16 mouse cellular contexts compared by ENCODE assay signal in the genomic region with DNA sequence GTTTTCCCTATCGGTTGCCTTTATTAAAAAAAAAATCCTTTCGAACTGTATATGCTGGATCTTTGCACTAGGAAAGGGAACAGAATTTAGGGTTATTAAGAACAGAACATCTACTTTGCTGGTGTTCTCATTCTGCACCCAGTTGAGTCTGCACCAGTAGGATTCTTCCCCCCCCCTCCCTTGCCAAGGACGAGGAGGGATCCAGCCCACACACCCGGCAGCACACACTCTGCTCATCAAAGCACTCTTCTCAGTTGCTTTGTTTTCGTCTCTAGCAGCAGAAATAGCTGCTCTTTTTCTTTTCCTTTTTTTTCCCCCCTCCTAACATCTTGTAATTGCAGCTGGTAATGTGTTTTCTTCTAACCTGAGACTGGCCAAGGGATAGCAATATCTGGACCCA.
DNase-seq lines count a peak whose midpoint lies in the region; ATAC-seq lines count a peak whose summit lies in the region.
"Had no signal": no experiment of that assay in that cellular context is flagged by ENCODE, and none has a peak within 500 bp of the region (broad histone marks: within the 10 kb centered on the region; RNA-seq: fewer than 3 reads in every experiment).

No protein-coding gene starts in this region.

- H3K4me1 ChIP-seq in forebrain, embryonic 14.5 days (ENCODE audit: control insufficient read depth, insufficient read depth, low read length): peaks cover 3% of the 10 kb centered on the region
- peaks cover 21% of the 10 kb centered on the region for H3K4me1 ChIP-seq in forebrain, embryonic 12.5 days
- peaks cover 25% of the 10 kb centered on the region for H3K4me1 ChIP-seq in hindbrain, embryonic 14.5 days (replicated peaks; ENCODE audit: control insufficient read depth, insufficient read depth, low read length)
- H3K4me1 ChIP-seq in neural tube, embryonic 15.5 days: peaks cover 24% of the 10 kb centered on the region
- H3K4me1 ChIP-seq: intestine, embryonic 15.5 days; liver, embryonic 12.5 days; megakaryocyte, embryonic 14.5 days had no signal

- no peak overlapping the region for H3K4me3 ChIP-seq in forebrain, embryonic 14.5 days (ENCODE audit: low read depth, low read length)
- no peak overlapping the region for H3K4me3 ChIP-seq in forebrain, embryonic 12.5 days (replicated peaks)
- no peak overlapping the region for H3K4me3 ChIP-seq in hindbrain, embryonic 14.5 days (replicated peaks; ENCODE audit: low read length)
- H3K4me3 ChIP-seq in neural tube, embryonic 15.5 days (replicated peaks): no peak overlapping the region
- H3K4me3 ChIP-seq: heart, adult 2 months; intestine, embryonic 15.5 days; liver, embryonic 12.5 days; megakaryocyte, embryonic 14.5 days had no signal

- no peaks in the 10 kb centered on the region for H3K36me3 ChIP-seq in forebrain, embryonic 14.5 days (ENCODE audit: control insufficient read depth, insufficient read depth, low read length)
- no peaks in the 10 kb centered on the region for H3K36me3 ChIP-seq in forebrain, embryonic 12.5 days (replicated peaks)
- no peaks in the 10 kb centered on the region for H3K36me3 ChIP-seq in hindbrain, embryonic 14.5 days (replicated peaks; ENCODE audit: control insufficient read depth, insufficient read depth)
- no peaks in the 10 kb centered on the region for H3K36me3 ChIP-seq in neural tube, embryonic 15.5 days
- H3K36me3 ChIP-seq: intestine, embryonic 15.5 days; liver, embryonic 12.5 days had no signal

- WGBS in forebrain, embryonic 14.5 days: 48% methylated on average over 5 of the region's 5 CpGs
- 52% methylated on average over 5 of the region's 5 CpGs for WGBS in forebrain, embryonic 12.5 days
- 49% methylated on average over 5 of the region's 5 CpGs for WGBS in hindbrain, embryonic 14.5 days
- WGBS in neural tube, embryonic 15.5 days: 30% methylated on average over 5 of the region's 5 CpGs

- H3K27me3 ChIP-seq in forebrain, embryonic 14.5 days (replicated peaks; ENCODE audit: control insufficient read depth, insufficient read depth, low read length): no peaks in the 10 kb centered on the region
- H3K27me3 ChIP-seq in forebrain, embryonic 12.5 days: no peaks in the 10 kb centered on the region
- H3K27me3 ChIP-seq in hindbrain, embryonic 14.5 days (ENCODE audit: control insufficient read depth, insufficient read depth, low read length): no peaks in the 10 kb centered on the region
- no peaks in the 10 kb centered on the region for H3K27me3 ChIP-seq in neural tube, embryonic 15.5 days (replicated peaks)
- H3K27me3 ChIP-seq: intestine, embryonic 15.5 days; liver, embryonic 12.5 days; megakaryocyte, embryonic 14.5 days had no signal

- H3K27ac ChIP-seq in forebrain, embryonic 14.5 days (ENCODE audit: low read depth, low read length): 0 out of 2 replicates have a peak overlapping the region, but pooled peaks have one; percentile 21
- no peak overlapping the region for H3K27ac ChIP-seq in forebrain, embryonic 12.5 days
- H3K27ac ChIP-seq in hindbrain, embryonic 14.5 days: peak overlapping the region; percentile 59
- H3K27ac ChIP-seq in neural tube, embryonic 15.5 days (replicated peaks): peak overlapping the region; percentile 65
- H3K27ac ChIP-seq: heart, adult 2 months; intestine, embryonic 15.5 days; liver, embryonic 12.5 days had no signal

- DNase-seq in forebrain, embryonic 14.5 days (ENCODE audit: low spot score): no peak
- peak; percentile 48 to 70 for DNase-seq in left cerebral cortex, adult 18-20 months (ENCODE audit: low spot score in 2 of 2)
- DNase-seq in left cerebral cortex, adult 11 months (ENCODE audit: low spot score): no peak
- DNase-seq in hindbrain, embryonic 14.5 days (ENCODE audit: low spot score): no peak
- no peak for DNase-seq in kidney, adult 9 months
- DNase-seq: cerebellum, adult 9-10 months; embryo, embryonic 11 days; heart, adult 2 months; heart, postnatal 10 days; kidney, postnatal 10 days had no signal

- H3K4me2 ChIP-seq in forebrain, embryonic 14.5 days (ENCODE audit: low read length): no peak overlapping the region
- no peak overlapping the region for H3K4me2 ChIP-seq in forebrain, embryonic 12.5 days
- 0 out of 2 replicates have a peak overlapping the region, but pooled peaks have one; percentile 6 for H3K4me2 ChIP-seq in hindbrain, embryonic 14.5 days (replicated peaks)
- peak overlapping the region; percentile 6; the same call in 1 of the 2 replicates for H3K4me2 ChIP-seq in neural tube, embryonic 15.5 days
- H3K4me2 ChIP-seq: intestine, embryonic 15.5 days; liver, embryonic 12.5 days had no signal

- no peak for ATAC-seq in forebrain, embryonic 14.5 days
- ATAC-seq in forebrain, embryonic 12.5 days (ENCODE audit: low FRiP score): no peak
- ATAC-seq in hindbrain, embryonic 14.5 days (ENCODE audit: low FRiP score): no peak
- 0 out of 2 replicates have a peak, but pooled peaks have one; percentile 31 for ATAC-seq in neural tube, embryonic 15.5 days (ENCODE audit: low FRiP score)
- no peak for ATAC-seq in granulocyte monocyte progenitor cell, adult 5-6 weeks (replicated peaks; ENCODE audit: poor library complexity, severe bottlenecking)
- ATAC-seq: intestine, embryonic 15.5 days; liver, embryonic 12.5 days had no signal

- H3K9ac ChIP-seq in forebrain, embryonic 14.5 days (ENCODE audit: low read length): no peak overlapping the region
- H3K9ac ChIP-seq in forebrain, embryonic 12.5 days: no peak overlapping the region
- 0 out of 2 replicates have a peak overlapping the region, but pooled peaks have one; percentile 6 for H3K9ac ChIP-seq in hindbrain, embryonic 14.5 days
- H3K9ac ChIP-seq in neural tube, embryonic 15.5 days (replicated peaks): no peak overlapping the region
- H3K9ac ChIP-seq: intestine, embryonic 15.5 days; liver, embryonic 12.5 days had no signal

- H3K9me3 ChIP-seq in forebrain, embryonic 14.5 days (replicated peaks; ENCODE audit: control insufficient read depth, low read length): no peaks in the 10 kb centered on the region
- H3K9me3 ChIP-seq in forebrain, embryonic 12.5 days: no peaks in the 10 kb centered on the region
- H3K9me3 ChIP-seq in hindbrain, embryonic 14.5 days (ENCODE audit: control insufficient read depth, low read length): no peaks in the 10 kb centered on the region
- H3K9me3 ChIP-seq in neural tube, embryonic 15.5 days (replicated peaks): no peaks in the 10 kb centered on the region
- H3K9me3 ChIP-seq: intestine, embryonic 15.5 days; liver, embryonic 12.5 days; megakaryocyte, embryonic 14.5 days had no signal

Comparison
In these comparisons a context has a peak if more than half of its experiments do, and no peak if none do; other contexts are left out.
1. DNase-seq: peak in left cerebral cortex, adult 18-20 months (2 of 2); none in forebrain, embryonic 14.5 days (single experiment), left cerebral cortex, adult 11 months (single experiment), hindbrain, embryonic 14.5 days (single experiment) and kidney, adult 9 months (single experiment).
2. H3K4me2 ChIP-seq: peak in hindbrain, embryonic 14.5 days (single experiment) and neural tube, embryonic 15.5 days (single experiment); none in forebrain, embryonic 14.5 days (single experiment) and forebrain, embryonic 12.5 days (single experiment).